Mouse (Mus musculus): ENCODE data around the gene Siah1a.

DNA sequence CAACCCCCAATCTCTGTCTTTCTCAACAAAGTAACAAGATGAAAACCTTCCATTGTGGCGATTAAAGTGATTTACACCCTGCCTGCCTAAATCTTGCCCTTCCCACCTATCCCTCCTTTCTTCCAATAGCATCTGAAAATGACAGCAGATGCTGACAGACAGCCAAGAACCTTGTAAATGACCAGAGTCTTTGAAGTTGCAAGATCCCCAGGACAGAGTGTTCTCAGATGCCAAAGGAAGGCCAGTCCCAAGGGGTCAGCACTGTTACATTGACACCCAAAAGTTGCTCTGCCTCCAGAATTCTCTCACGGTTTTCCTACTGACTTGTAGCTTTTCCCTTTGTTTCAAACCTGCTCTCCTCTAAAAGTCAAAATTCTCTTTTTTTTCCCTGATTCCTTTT, 4.1 kb upstream of the Siah1a start:
- TF ChIP-seq CTCF (IDR thresholded peaks at IDR 0.05; ENCODE audit: insufficient read depth, low read depth, low read length) (no peak), POLR2A (IDR thresholded peaks at IDR 0.05; ENCODE audit: insufficient read depth, low read depth, low read length) (no peak)
